Mouse (Mus musculus): ENCODE measurements around the gene Arhgap33. TPM values are rescaled to one million over a fixed set of nuclear protein-coding genes. Genes with fewer than 3 reads are reported as not detected.

The Arhgap33 gene
- 1.1 TPM for polyA plus RNA-seq (2017; shearing (Covaris generic))

GRCm38 (mm10) chr7:30534633-30535577, at the start of gene Arhgap33:
Arhgap33 (minus strand) TSS chr7:30535060.

DNA sequence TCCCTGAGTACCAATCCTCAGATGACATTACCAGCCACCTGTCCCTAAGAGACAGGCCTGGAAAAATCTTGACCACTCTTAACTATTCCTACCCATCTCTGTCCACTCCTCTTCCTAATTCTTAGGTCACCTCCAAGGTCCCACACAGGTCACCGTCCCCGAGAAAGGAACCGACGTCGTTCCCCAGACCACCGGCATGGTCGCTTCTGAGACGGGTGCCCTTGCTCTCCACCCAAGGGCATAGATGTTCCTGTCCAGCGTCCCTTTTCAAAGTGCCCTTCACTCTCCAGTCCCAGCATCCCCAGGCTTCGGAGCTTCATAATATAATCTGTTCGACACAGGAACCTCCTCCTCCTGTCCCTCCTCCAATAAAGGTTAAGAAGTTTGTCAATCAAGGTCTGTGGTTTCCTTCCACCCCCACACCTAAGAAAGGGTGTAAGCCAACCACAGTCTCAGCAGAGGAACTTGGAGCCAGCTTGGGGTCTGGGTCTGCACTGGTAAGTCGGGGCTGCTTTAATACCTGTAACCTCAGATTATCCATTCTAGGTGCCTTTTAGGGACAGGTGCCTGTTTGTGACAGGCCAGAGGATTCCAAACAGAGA, 30.2 kb upstream of the Arhgap33 start, which contains the start of gene Igflr1:
Gene Igflr1, plus strand, starts transcription at position 458 of the 602 bp plus-strand sequence.

GRCm38 (mm10) chr7:30563117-30563905, 28.5 kb upstream of the Arhgap33 start, which contains the start of the genes U2af1l4, Gm49396 and Psenen:
U2af1l4 (plus strand) TSS chr7:30563301.
Gm49396 (plus strand) TSS chr7:30563344.
Psenen (minus strand) TSS chr7:30563627.

GRCm38 (mm10) chr7:30559443-30559954, 24.6 kb upstream of the Arhgap33 start, which contains the start of gene Lin37:
Lin37 (minus strand) TSS chr7:30559838.

DNA sequence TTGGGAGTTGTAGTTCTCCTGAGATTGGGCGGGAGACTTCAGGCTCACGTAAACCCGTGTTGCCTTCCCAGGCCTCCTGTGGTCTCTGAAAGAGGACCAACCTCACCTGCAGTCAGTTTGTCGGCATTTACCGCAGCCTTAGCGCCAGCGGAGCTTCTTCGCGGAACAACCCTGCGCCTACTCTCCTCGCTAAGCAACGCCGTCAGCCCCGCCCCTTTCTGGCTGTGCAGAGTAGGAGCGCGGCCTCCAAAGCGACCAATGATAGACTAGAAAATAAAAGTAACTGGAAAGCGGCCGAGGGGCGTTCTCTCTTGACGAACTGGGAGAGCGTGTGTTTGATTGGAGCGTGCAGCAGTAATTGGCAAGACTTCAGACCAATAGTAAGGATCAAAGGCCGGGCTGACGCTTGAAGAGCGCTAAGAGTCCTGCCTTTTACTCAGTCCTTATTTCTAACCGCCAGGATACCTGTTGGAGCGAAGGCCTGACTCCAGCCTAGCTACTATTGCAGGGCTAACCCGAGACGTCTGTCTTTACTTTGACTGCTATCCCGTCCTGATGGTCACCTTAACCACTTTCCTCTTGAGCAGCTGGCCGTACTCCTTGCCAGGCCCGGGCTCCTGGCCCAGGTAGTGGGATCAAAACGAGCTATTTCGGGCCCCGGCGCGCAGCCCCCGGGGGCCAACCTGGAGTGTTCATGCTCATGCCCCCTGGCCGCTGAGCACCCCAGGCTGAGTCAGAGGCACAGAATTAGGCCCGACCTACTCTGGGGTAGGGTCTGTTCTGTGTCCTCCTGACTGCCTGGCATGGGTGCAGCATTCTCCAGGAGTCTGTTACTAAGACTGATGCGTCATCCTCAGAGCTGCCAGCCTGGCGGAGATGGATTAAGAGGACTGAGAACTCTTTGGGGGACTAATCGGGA, 17.5 kb upstream of the Arhgap33 start, which contains the start of the genes Hspb6 and Proser3:
Gene Hspb6, plus strand, starts transcription at position 77 of the 919 bp plus-strand sequence.
Gene Proser3, minus strand, starts transcription at position 198 of the 919 bp plus-strand sequence.

GRCm38 (mm10) chr7:30493401-30493931, 41.4 kb downstream of the Arhgap33 start, which contains the start of gene Prodh2:
Prodh2 (plus strand) TSS chr7:30493622.

Other genes starting within 250 kb of the Arhgap33 start
- gene Clip3, start 243.3 kb downstream of the Arhgap33 start, polyA plus RNA-seq (2017; shearing (Covaris generic)) = 7.7 TPM
- gene Alkbh6, start 226.3 kb downstream of the Arhgap33 start, polyA plus RNA-seq (2017; shearing (Covaris generic)) = 158 TPM
- 20.3 TPM for gene Syne4, start 220.3 kb downstream of the Arhgap33 start, polyA plus RNA-seq (2017; shearing (Covaris generic))
- not detected for gene E130208F15Rik, start 213.3 kb downstream of the Arhgap33 start, polyA plus RNA-seq (2017; shearing (Covaris generic))
- gene Sdhaf1, start 211.2 kb downstream of the Arhgap33 start, polyA plus RNA-seq (2017; shearing (Covaris generic)) = 7.7 TPM
- not detected for gene Lrfn3, start 172.3 kb downstream of the Arhgap33 start, polyA plus RNA-seq (2017; shearing (Covaris generic))
- 7.6 TPM for gene Tyrobp, start 121.3 kb downstream of the Arhgap33 start, polyA plus RNA-seq (2017; shearing (Covaris generic))
- gene Hcst, start 115.2 kb downstream of the Arhgap33 start, polyA plus RNA-seq (2017; shearing (Covaris generic)) = 400 TPM
- gene Nfkbid, start 113.3 kb downstream of the Arhgap33 start, polyA plus RNA-seq (2017; shearing (Covaris generic)) = 106 TPM
- 5.2 TPM for gene Aplp1, start 89.5 kb downstream of the Arhgap33 start, polyA plus RNA-seq (2017; shearing (Covaris generic))
- not detected for gene Kirrel2, start 77.4 kb downstream of the Arhgap33 start, polyA plus RNA-seq (2017; shearing (Covaris generic))
- gene Nphs1, start 76.7 kb downstream of the Arhgap33 start, polyA plus RNA-seq (2017; shearing (Covaris generic)) = not detected
- gene Prodh2, start 41.4 kb downstream of the Arhgap33 start, polyA plus RNA-seq (2017; shearing (Covaris generic)) = not detected
- gene Hspb6, start 17.1 kb upstream of the Arhgap33 start, polyA plus RNA-seq (2017; shearing (Covaris generic)) = 3.2 TPM
- 10.4 TPM for gene Proser3, start 17.2 kb upstream of the Arhgap33 start, polyA plus RNA-seq (2017; shearing (Covaris generic))
- 108 TPM for gene Lin37, start 24.8 kb upstream of the Arhgap33 start, polyA plus RNA-seq (2017; shearing (Covaris generic))
- 42.0 TPM for gene U2af1l4, start 28.2 kb upstream of the Arhgap33 start, polyA plus RNA-seq (2017; shearing (Covaris generic))
- 105 TPM for gene Gm49396, start 28.3 kb upstream of the Arhgap33 start, polyA plus RNA-seq (2017; shearing (Covaris generic))
- 242 TPM for gene Psenen, start 28.6 kb upstream of the Arhgap33 start, polyA plus RNA-seq (2017; shearing (Covaris generic))
- gene Igflr1, start 30.4 kb upstream of the Arhgap33 start, polyA plus RNA-seq (2017; shearing (Covaris generic)) = 243 TPM
- 12.2 TPM for gene Kmt2b, start 53.7 kb upstream of the Arhgap33 start, polyA plus RNA-seq (2017; shearing (Covaris generic))
- 17.6 TPM for gene Zbtb32, start 63.8 kb upstream of the Arhgap33 start, polyA plus RNA-seq (2017; shearing (Covaris generic))
- 0.45 TPM for gene Upk1a, start 77.8 kb upstream of the Arhgap33 start, polyA plus RNA-seq (2017; shearing (Covaris generic))
- 808 TPM for gene Cox6b1, start 91.1 kb upstream of the Arhgap33 start, polyA plus RNA-seq (2017; shearing (Covaris generic))
- gene Etv2, start 100.8 kb upstream of the Arhgap33 start, polyA plus RNA-seq (2017; shearing (Covaris generic)) = not detected
- 206 TPM for gene Rbm42, start 115.3 kb upstream of the Arhgap33 start, polyA plus RNA-seq (2017; shearing (Covaris generic))
- 31.3 TPM for gene Haus5, start 129.9 kb upstream of the Arhgap33 start, polyA plus RNA-seq (2017; shearing (Covaris generic))
- gene Pmis2, start 136.5 kb upstream of the Arhgap33 start, polyA plus RNA-seq (2017; shearing (Covaris generic)) = not detected
- not detected for gene 2200002J24Rik, start 163.9 kb upstream of the Arhgap33 start, polyA plus RNA-seq (2017; shearing (Covaris generic))
- not detected for gene Atp4a, start 177.1 kb upstream of the Arhgap33 start, polyA plus RNA-seq (2017; shearing (Covaris generic))
- gene Tmem147, start 194.5 kb upstream of the Arhgap33 start, polyA plus RNA-seq (2017; shearing (Covaris generic)) = 109 TPM
- 0.32 TPM for gene Gapdhs, start 208.6 kb upstream of the Arhgap33 start, polyA plus RNA-seq (2017; shearing (Covaris generic))
- 1.5 TPM for gene Sbsn, start 216.4 kb upstream of the Arhgap33 start, polyA plus RNA-seq (2017; shearing (Covaris generic))
- not detected for gene Dmkn, start 228.7 kb upstream of the Arhgap33 start, polyA plus RNA-seq (2017; shearing (Covaris generic))

All from activated CD4-positive, CD25-positive, alpha-beta regulatory T cell, adult 9 weeks (primary cell).